Mouse (Mus musculus) cerebellum, adult 9-10 months (tissue): ENCODE measurements around the gene Rhobtb1.

Experiments
- DNase-seq: peaks from one replicate; pipeline ENCODE4 v3.0.0; 2022

Rhobtb1 gene

GRCm38 (mm10) chr10:69278764-69279606, 127.8 kb downstream of the Rhobtb1 start:
- no peak for DNase-seq

DNA sequence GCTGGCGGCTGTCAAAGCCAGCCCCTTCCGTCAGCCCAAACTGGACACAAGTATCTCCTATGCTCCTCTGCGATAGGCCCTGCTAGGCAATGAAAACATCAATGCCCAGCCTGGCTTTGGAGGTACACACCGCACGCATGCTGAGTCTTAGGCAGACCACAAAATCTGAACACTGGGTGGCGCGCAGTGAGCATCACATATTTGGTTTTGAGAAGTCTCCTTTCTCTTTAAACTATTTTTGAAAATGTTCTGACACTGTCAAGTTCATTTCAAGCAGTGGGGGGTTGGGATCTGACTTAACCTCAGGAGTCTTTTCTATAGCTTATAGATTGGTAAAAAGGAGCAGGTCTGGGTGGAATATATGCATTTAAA, 128.4 kb downstream of the Rhobtb1 start:
- no peak for DNase-seq

- DNase-seq, result no peak
These were observed 135.7 kb downstream of the Rhobtb1 start for GRCm38 (mm10) chr10:69286939-69287338.

GRCm38 (mm10) chr10:69288086-69288485, 136.9 kb downstream of the Rhobtb1 start:
- no peak for DNase-seq

- no peak for DNase-seq
These were observed 137.5 kb downstream of the Rhobtb1 start for GRCm38 (mm10) chr10:69288720-69289119.

DNA sequence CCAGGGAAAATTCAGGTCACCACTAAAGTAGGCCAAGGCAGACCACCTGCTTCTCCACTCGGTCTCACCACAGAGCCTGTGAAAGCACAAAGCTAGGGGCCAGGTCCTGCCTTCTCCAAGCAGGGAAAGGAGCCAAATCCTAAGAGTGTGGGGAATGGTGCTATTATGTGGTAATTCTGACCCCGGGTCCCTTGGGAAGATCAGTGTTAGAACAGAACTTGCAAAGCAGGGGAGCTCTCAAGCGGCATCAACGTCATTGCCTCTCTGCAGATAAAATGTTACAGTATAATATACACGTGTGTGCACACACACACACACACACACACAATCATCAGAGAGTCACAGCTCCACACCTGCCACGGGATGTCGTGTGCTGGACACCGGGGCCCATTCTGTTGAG, 139.5 kb downstream of the Rhobtb1 start:
- DNase-seq, result no peak

DNA sequence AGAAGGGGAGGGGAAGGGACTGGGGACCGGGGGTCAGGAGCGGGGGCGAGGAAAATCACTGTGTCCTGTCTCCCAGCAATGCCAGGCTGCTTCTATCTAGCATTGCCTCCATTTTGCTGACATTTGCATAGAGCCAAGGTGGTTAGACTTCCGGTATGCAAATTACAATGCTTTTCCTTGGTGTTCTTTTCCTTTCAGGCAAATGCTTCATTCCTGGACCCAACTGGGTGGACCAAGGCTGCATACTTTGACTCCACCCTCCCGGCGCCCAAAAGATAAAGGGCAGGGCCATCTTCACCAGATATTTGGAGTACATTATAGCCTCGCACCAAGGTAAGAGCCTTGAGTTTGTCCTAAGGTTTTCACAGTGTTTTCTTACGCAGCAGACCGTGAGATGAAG, 144.7 kb downstream of the Rhobtb1 start:
- DNase-seq, result no peak

GRCm38 (mm10) chr10:69299985-69300384, 148.8 kb downstream of the Rhobtb1 start:
- no peak for DNase-seq

GRCm38 (mm10) chr10:69302667-69303066, 151.4 kb downstream of the Rhobtb1 start:
- DNase-seq, result no peak

DNA sequence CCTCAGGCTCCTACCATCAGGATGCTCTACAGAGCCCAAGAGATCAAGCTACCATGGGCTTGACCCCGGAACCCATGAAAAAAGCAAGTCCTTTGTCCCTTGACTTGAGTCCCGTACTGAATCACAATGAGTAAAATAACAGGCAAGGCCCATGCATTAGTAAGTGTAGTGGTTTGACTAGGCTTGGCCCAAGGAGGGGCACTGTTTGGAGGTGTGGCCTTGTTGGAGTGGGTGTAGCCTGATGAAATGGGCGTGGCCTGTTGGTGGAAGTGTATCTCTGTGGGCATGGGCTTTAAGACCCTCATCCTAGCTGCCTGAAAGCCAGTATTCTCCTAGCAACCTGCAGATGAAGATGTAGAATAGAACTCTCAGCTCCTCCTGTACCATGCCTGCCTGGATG, 153.6 kb downstream of the Rhobtb1 start:
- DNase-seq, result no peak

GRCm38 (mm10) chr10:69305600-69305999, 154.4 kb downstream of the Rhobtb1 start:
- no peak for DNase-seq

DNA sequence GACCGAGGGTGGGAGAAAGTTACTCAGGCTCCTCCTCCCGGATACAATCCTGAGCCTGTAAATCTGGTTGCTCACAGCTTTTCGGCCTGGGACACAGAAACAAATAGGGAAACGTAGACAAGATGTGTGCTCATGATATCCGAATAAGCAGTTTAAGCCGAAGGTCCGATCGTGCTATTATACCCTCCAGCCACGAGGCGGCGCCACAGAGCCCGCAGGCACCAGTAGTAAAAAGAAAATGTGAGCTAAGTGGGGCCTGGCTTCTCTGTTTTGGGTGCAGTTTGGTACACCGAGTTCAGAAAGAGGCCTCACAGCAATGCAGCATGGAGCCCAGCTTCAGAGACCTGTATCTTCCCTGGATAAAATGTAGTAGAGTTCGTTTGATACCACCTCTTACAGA, 155.0 kb downstream of the Rhobtb1 start:
- DNase-seq, result no peak

DNA sequence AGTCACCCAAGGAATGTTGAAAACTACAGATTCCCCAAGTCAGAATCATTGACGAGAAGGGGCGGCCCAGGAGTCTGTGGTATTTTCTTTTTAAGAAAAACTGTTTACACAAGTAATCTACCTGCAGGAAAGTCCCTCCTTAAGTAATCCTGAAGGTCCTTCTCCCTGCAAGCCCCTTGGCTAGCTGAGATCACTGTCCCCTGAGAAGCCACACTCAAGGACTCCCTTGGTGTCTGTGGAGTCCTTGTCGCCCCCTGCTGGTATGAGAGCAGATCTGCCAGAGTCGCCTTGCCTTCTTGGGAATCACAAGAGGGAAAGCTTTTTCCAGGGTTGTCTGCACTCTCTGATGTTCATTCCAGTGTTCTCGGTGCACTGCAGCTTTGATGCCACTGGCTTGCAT, 155.8 kb downstream of the Rhobtb1 start:
- DNase-seq, result peak; percentile 33

GRCm38 (mm10) chr10:69309109-69309508, 157.9 kb downstream of the Rhobtb1 start:
- DNase-seq, result no peak

- DNase-seq, result no peak
These were observed 160.6 kb downstream of the Rhobtb1 start for GRCm38 (mm10) chr10:69311867-69312266.

- DNase-seq, result no peak
These were observed 162.7 kb downstream of the Rhobtb1 start for GRCm38 (mm10) chr10:69313944-69314343.

- DNase-seq, result no peak
These were observed 167.3 kb downstream of the Rhobtb1 start for GRCm38 (mm10) chr10:69318514-69318913.

- DNase-seq, result peak; percentile 52
These were observed 169.7 kb downstream of the Rhobtb1 start for GRCm38 (mm10) chr10:69320667-69321518.

- no peak for DNase-seq
These were observed 170.3 kb downstream of the Rhobtb1 start for GRCm38 (mm10) chr10:69321519-69322035.

GRCm38 (mm10) chr10:69323986-69324385, 172.8 kb downstream of the Rhobtb1 start:
- no peak for DNase-seq

GRCm38 (mm10) chr10:69324816-69325215, 173.6 kb downstream of the Rhobtb1 start:
- no peak for DNase-seq

- DNase-seq, result peak; percentile 33
These were observed 175.2 kb downstream of the Rhobtb1 start for GRCm38 (mm10) chr10:69326433-69326832.

DNA sequence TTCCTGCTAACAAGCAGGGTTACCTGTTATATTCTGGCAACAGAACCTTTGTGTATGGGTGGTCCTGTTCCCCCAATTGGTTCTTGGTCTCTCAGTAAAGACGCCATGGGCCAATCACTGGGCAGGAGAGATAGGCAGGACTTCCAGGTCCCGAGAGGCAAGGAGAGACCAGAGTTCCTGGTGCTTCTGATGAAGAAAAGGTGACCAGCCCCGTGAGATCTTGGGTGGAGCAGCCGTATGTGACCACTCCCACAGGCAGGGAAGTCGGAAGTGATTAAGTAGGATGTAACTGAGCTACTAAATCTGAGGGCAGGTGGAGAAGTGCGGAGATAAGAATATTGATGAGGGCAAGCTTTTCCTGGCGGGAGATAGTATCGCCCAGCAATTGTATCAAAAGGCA, 176.1 kb downstream of the Rhobtb1 start:
- DNase-seq, result no peak
